Mouse (Mus musculus) G1E (cell line): ENCODE measurements at regions not wholly inside any gene's neighbourhood (a gene's known extent, or its start where the extent isn't known, plus 50 kb on each side); places are given as distances from the start of the nearest gene placed in this dataset.

Experiments
- CTCF ChIP-seq: IDR thresholded peaks from 2 replicates; pipeline ENCODE4 v1.5.1; 2012; ENCODE audit warnings: low read depth, low read length, inconsistent platforms, mixed read lengths
- GATA1 ChIP-seq: IDR thresholded peaks from 2 replicates; pipeline ENCODE4 v1.6.1; 2012; ENCODE audit warnings: borderline replicate concordance, low read length, inconsistent platforms, mixed read lengths
- POLR2AphosphoS5 ChIP-seq: IDR thresholded peaks from 2 replicates; pipeline ENCODE4 v1.6.1; 2012; ENCODE audit warnings: low read depth, low read length, inconsistent platforms; ENCODE audit not compliant: insufficient replicate concordance
- TAL1 ChIP-seq: conservative IDR thresholded peaks from 2 replicates; pipeline ENCODE4 v1.6.1; 2012; ENCODE audit warnings: low read depth, low read length, inconsistent platforms, mixed read lengths

- no peak for TF ChIP-seq POLR2AphosphoS5
- TF ChIP-seq GATA1: no peak
- no peak for TF ChIP-seq CTCF
- TF ChIP-seq TAL1: no peak
These were observed 423.3 kb downstream of the Col12a1 start for GRCm38 (mm10) chr9:79295306-79295705.
